Mouse (Mus musculus) forebrain, embryonic 16.5 days (tissue): ENCODE data around the gene Cfb. TPM values are rescaled to one million over a fixed set of nuclear protein-coding genes. Genes with fewer than 3 reads are reported as not detected.
"Not testable (repeated sequence)": the region's sequence is repeated elsewhere in the genome, so short reads cannot be mapped to it uniquely, and the experiment has no call there.

Source experiments
- ATAC-seq: fragments of 200-750 bp; cut with Nextera tagmentation; 2 replicates; pipeline ENCODE4 v1.8.0; 2017; ENCODE audit warnings: mild to moderate bottlenecking, moderate library complexity
- H3K27ac ChIP-seq: fragments of 300-500 bp; sonication (generic); 2 replicates; pipeline ENCODE4 v1.5.1; 2014; ENCODE audit warnings: low read length, control low read depth
- H3K27me3 ChIP-seq: fragments of 300-500 bp; sonication (generic); replicated peaks from 2 replicates; pipeline ENCODE4 v1.6.1; 2014; ENCODE audit warnings: low read length; ENCODE audit not compliant: control insufficient read depth, insufficient read depth
- H3K36me3 ChIP-seq: fragments of 300-500 bp; sonication (generic); 2 replicates; pipeline ENCODE4 v1.6.1; 2014; ENCODE audit not compliant: control insufficient read depth, insufficient read depth
- H3K4me1 ChIP-seq: fragments of 300-500 bp; sonication (generic); replicated peaks from 2 replicates; pipeline ENCODE4 v1.6.1; 2014; ENCODE audit warnings: low read length; ENCODE audit not compliant: control insufficient read depth, insufficient read depth
- H3K4me2 ChIP-seq: fragments of 300-500 bp; sonication (generic); 2 replicates; pipeline ENCODE4 v1.6.1; 2014; ENCODE audit warnings: mild to moderate bottlenecking, low read length, control low read depth
- H3K4me3 ChIP-seq: fragments of 300-500 bp; sonication (generic); replicated peaks from 2 replicates; pipeline ENCODE4 v1.5.1; 2014; ENCODE audit warnings: mild to moderate bottlenecking, low read length, control low read depth
- H3K9ac ChIP-seq: fragments of 300-500 bp; sonication (generic); replicated peaks from 2 replicates; pipeline ENCODE4 v1.6.1; 2014; ENCODE audit warnings: low read depth, low read length, control low read depth
- H3K9me3 ChIP-seq: fragments of 300-500 bp; sonication (generic); 2 replicates; pipeline ENCODE4 v1.6.1; 2016; ENCODE audit warnings: low read length; ENCODE audit not compliant: control insufficient read depth
- WGBS: fragments of 180-500 bp; shearing (Covaris S2); extraction: QIAGEN DNeasy Blood & Tissue Kit; methylation state at CpG from one replicate; pipeline ENCODE4 v1.1.7; 2014; 5-methylcytosine and 5-hydroxymethylcytosine counted together
- polyA plus RNA-seq: library from polyadenylated mRNA; unstranded; fragments of >200 nt; fragmentation: Nextera tagmentation; extraction: Ambion mirVana; gene quantifications from 2 replicates; pipeline ENCODE4 v1.2.1, GENCODE M21; 2015

The Cfb gene
- polyA plus RNA-seq, 1 experiment from 2014 or later: 1.1 TPM

DNA sequence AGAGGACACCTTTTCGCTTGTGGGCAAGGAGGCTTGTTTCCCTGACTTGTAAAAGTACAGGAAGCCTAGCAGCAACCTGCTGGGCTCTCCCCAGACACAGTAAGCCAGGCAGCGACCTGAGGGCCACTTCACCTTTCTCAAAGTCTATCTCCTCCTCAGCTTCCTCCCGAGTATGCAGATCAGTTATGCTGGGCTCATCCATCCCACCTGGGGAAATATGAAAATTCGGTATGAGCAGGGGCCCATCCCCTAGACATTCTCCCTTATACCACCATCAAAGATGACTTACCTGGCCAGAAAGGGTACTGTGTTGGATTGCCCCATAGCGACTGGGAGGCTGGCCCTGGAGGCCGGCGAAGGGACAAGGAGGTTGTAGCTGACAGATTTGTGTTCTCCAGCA is 14.7 kb downstream of the Cfb start:
- H3K36me3 ChIP-seq: peaks cover 16% of the 10 kb centered on the region; the same call in 1 of the 2 replicates
- no peak overlapping the region for H3K4me3 ChIP-seq
- no peak overlapping the region for H3K4me2 ChIP-seq
- no peak overlapping the region for H3K27ac ChIP-seq
- no peaks in the 10 kb centered on the region for H3K9me3 ChIP-seq
- H3K4me1 ChIP-seq: peaks cover 18% of the 10 kb centered on the region
- 95% methylated on average over 7 of the region's 7 CpGs for WGBS
- H3K27me3 ChIP-seq: no peaks in the 10 kb centered on the region
- ATAC-seq: no peak
- no peak overlapping the region for H3K9ac ChIP-seq

DNA sequence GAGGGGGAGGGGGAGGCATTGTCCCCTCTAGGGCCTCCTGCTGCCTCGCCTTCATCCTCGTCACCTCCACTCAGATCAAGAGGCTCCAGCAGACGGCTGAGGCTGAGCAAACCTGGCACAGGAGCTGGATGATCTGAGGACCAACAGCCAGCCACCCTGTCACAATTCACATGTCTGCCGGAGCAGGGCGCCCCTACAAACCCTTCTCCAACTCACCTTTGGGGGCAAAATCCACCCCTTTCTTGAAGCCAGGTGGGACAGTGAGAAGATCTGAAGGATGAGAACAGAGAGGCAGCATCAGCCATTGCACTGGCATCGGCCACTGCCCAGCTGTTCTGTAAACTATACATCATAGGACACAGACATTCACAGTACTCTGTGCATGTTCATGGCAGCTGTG is 15.1 kb downstream of the Cfb start:
- Histone ChIP-seq H3K9me3 (no peaks in the 10 kb centered on the region), H3K36me3 (peaks cover 14% of the 10 kb centered on the region; the same call in 1 of the 2 replicates), H3K9ac (no peak overlapping the region), H3K4me1 (peaks cover 18% of the 10 kb centered on the region), H3K4me3 (no peak overlapping the region), H3K27ac (no peak overlapping the region), H3K4me2 (no peak overlapping the region), H3K27me3 (no peaks in the 10 kb centered on the region)
- ATAC-seq: no peak
- WGBS: 88% methylated on average over 6 of the region's 6 CpGs

DNA sequence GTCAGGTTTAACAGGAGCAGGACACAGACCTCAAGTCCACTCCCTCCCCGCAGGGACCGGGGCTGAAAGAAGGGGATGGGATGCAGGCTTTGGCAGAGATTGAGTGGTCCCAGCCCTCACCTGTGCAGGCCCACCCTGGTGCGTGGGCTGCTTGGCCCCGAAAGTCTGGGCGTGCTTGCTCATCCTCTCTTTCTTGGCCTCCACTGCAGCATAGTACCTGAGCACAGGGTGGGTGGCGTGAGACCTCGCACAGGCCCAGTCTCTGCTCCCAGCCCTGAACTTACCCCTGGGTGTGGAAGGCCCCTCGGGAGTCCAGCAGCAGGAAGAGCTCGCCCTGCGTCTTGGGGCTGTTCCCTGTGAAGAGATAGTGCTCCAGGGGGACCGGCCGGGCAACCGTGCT is 17.4 kb downstream of the Cfb start:
- Histone ChIP-seq H3K36me3 (peaks cover 20% of the 10 kb centered on the region), H3K9me3 (no peaks in the 10 kb centered on the region), H3K4me2 (no peak overlapping the region), H3K27me3 (no peaks in the 10 kb centered on the region), H3K4me3 (no peak overlapping the region), H3K27ac (no peak overlapping the region), H3K9ac (no peak overlapping the region), H3K4me1 (peaks cover 8% of the 10 kb centered on the region)
- no peak for ATAC-seq
- 93% methylated on average over 13 of the region's 13 CpGs for WGBS

DNA sequence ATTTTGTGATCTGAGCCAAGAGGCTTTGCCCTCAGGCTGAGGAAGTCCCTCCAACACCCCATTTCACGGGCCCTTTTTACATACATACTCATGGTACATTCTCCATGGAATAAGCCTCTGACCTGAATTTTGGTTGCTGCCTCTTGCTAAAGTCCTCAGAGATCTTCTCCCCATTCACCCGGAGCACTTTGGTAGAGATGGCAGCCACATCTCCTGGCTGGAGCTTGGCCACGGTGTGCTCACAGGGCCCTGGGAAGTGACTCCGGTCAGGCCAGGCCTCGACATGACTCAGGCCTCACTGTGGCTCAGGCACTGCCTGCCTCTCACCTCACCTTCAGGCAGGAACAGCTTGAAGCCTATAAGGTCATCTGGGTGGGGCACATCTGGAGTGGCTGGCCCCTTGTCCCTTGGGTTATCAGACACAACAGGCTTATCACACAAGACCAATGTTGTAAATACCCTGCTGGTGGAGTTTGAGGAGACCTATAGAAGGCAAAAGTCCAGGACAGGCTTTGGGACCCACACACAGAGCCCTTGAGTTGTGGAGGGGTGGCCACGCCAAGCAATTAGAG is 21.5 kb downstream of the Cfb start:
- H3K27me3 ChIP-seq: no peaks in the 10 kb centered on the region
- WGBS: 89% methylated on average over 6 of the region's 6 CpGs
- no peak overlapping the region for H3K4me3 ChIP-seq
- no peak overlapping the region for H3K27ac ChIP-seq
- no peak overlapping the region for H3K9ac ChIP-seq
- no peaks in the 10 kb centered on the region for H3K9me3 ChIP-seq
- H3K4me1 ChIP-seq: peaks cover 18% of the 10 kb centered on the region
- ATAC-seq: no peak
- H3K4me2 ChIP-seq: no peak overlapping the region
- H3K36me3 ChIP-seq: peaks cover 24% of the 10 kb centered on the region

DNA sequence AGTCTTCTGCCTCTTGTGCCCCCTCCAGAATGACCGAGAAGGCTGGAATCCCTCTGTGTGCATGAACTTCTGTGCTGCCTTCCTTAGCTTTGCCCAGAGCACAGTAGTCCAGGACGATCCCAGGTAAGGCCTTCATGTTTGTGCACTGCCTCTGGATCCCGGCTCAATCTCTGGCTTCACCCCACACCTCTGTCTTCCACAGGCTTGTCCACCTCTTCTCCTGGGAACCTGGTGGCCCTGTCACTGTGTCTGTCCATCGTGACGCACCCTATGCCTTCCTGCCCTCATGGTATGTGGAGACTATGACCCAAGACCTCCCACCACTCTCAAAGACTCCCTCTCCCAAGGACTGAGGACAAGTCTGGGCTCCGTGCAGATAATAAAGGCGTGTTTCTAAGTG is 23.5 kb downstream of the Cfb start:
- WGBS: 90% methylated on average over 7 of the region's 7 CpGs
- peaks cover 15% of the 10 kb centered on the region for H3K36me3 ChIP-seq

DNA sequence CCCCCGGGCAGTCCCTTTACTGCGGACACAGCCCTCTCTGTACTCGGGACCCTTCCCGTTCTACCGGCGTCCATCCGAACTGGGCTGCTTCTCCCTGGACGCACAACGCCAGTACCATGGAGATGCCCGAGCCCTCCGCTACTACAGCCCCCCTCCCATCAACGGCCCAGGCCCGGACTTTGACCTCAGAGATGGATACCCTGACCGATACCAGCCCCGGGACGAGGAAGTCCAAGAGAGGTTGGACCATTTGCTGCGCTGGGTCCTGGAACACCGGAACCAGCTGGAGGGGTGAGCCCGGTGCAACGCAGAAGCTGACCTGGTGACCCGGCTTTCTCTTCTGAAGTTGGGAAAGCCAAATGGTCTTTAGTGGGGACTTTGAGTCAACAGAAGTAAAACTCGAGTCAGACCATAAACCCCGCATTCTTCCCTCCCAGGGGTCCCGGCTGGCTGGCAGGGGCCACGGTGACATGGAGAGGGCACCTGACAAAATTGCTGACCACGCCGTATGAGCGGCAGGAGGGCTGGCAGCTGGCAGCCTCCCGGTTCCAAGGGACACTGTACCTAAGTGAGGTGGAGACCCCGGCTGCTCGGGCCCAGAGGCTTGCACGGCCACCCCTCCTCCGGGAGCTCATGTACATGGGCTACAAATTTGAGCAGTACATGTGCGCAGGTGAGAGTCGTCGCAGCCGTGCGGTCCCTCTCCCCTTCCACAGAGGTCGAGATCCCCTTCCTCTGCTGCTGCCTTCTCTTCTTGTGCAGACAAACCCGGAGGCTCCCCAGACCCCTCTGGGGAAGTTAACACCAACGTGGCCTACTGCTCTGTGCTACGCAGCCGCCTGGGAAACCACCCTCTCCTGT is 24.6 kb downstream of the Cfb start:
- Histone ChIP-seq H3K27ac (no peak overlapping the region; the same call in 1 of the 2 replicates), H3K4me1 (peaks cover 26% of the 10 kb centered on the region), H3K4me2 (peak overlapping the region; percentile 99), H3K27me3 (no peaks in the 10 kb centered on the region), H3K4me3 (peak overlapping the region; percentile 93), H3K9me3 (no peaks in the 10 kb centered on the region), H3K9ac (peak overlapping the region; percentile 87), H3K36me3 (peaks cover 16% of the 10 kb centered on the region)
- 44% methylated on average over 43 of the region's 43 CpGs for WGBS
- ATAC-seq: peak; percentile 16

More for the DNA sequence above, 23.5 kb downstream of the Cfb start:
- no peak overlapping the region for H3K4me3 ChIP-seq
- H3K27me3 ChIP-seq: no peaks in the 10 kb centered on the region
- ATAC-seq: no peak
- no peak overlapping the region for H3K4me2 ChIP-seq
- H3K27ac ChIP-seq: no peak overlapping the region
- H3K9me3 ChIP-seq: no peaks in the 10 kb centered on the region
- no peak overlapping the region for H3K9ac ChIP-seq
- H3K4me1 ChIP-seq: peaks cover 26% of the 10 kb centered on the region

DNA sequence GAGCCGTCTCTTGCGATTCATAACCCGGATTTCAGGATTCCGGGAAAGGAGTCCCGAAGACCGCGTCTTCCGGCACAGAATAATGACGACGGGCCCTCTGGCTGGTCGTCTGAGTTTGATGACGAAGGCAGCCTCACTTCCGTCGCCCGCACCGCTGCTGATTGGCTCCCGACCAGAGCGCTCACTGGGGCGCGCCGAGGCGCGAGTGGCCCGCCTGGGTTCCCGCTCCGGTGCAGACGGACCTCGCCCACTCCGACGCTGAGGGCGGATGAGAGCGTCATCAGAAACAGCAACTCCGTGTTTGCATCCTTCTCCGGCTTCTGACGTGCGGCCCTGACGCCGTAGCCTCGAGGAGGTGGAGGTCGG is 25.5 kb downstream of the Cfb start, which contains the start of the genes Stk19 and Dxo:
Gene Stk19 (minus strand): TSS at position 90 of the 366 bp plus-strand sequence.
Gene Dxo (plus strand): TSS at position 164 of the 366 bp plus-strand sequence.
- peak; percentile 93 for ATAC-seq
- peak within 1 kb of the TSS; percentile 87 for H3K9ac ChIP-seq
- H3K4me1 ChIP-seq: peaks cover 26% of the 10 kb centered on the region
- peaks cover 14% of the 10 kb centered on the region for H3K36me3 ChIP-seq
- peak within 1 kb of the TSS; percentile 99 for H3K4me2 ChIP-seq
- H3K4me3 ChIP-seq: peak within 1 kb of the TSS; percentile 93
- WGBS: under 1% methylated on average over 40 of the region's 40 CpGs
- peak within 1 kb of the TSS; percentile 86 for H3K27ac ChIP-seq
- H3K27me3 ChIP-seq: no peaks in the 10 kb centered on the region
- H3K9me3 ChIP-seq: no peaks in the 10 kb centered on the region

DNA sequence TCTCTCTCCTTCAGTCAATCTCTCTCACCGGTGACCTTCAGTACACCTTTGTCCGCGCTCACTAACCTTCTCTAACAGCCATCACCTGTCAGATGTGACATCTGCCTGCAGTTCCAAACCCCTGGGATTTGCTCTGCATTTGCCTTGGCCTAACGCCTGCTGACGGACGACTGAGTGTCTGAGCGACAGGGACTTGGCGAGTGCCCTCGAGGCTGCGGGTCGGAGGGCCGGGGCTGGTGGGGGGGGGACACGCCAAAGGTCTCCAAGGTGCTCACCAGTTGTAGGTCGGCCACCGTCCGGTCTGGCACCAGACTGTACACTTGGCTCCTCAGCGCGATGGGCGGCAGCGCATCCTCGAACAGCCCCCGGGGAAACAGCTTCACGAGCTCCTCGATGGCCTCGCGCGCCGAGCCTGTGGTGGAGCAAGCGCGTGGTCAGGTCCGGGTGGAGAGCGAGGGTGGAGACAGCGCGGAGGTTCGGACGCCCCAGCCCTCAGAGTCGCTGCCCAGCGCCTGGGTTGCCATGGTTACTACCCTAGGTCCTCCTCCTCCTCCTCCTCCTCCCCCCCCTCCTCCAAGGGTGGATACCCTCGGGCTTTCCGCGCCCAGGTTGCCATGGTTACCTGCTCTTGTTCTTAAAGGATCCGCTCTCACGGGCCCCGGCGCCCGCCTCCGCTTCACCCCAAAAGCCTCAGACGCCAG is 26.0 kb downstream of the Cfb start:
- Histone ChIP-seq H3K9ac (peak overlapping the region; percentile 87), H3K4me1 (peaks cover 26% of the 10 kb centered on the region), H3K4me3 (peak overlapping the region; percentile 93), H3K4me2 (peak overlapping the region; percentile 99), H3K36me3 (peaks cover 16% of the 10 kb centered on the region), H3K9me3 (no peaks in the 10 kb centered on the region), H3K27me3 (no peaks in the 10 kb centered on the region), H3K27ac (peak overlapping the region; percentile 86)
- ATAC-seq: peak; percentile 77
- WGBS: 2% methylated on average over 47 of the region's 48 CpGs

DNA sequence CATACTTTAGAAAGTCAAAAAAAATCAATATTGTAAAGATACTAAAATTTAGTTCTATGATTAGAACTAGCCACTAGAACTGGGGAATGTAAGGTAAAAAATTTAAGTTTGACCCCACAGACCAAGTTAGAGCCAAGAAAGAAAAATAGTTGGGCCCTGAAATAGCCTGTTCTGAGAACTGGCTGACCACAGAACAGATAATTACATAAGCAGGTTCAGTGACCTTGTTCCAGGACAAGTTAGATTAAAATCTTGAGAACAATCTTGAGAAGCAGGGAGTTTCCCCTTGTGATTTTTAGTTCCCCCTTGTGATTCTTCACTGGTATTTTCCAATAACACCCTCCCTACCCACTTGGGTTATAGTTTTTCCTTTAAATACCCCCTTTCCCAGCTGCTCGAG is 31.5 kb downstream of the Cfb start:
- H3K9me3 ChIP-seq, H3K27me3 ChIP-seq, H3K4me2 ChIP-seq, H3K27ac ChIP-seq, ATAC-seq, H3K4me3 ChIP-seq, H3K4me1 ChIP-seq, H3K9ac ChIP-seq: not testable (repeated sequence)
- H3K36me3 ChIP-seq: peaks cover 17% of the 10 kb centered on the region
- 94% methylated on average over 1 of the region's 1 CpGs for WGBS
